Mouse (Mus musculus) mouse trophoblast stem cell (cell line): ENCODE results near the gene Srsf6.
"Not testable (repeated sequence)": the region's sequence is repeated elsewhere in the genome, so short reads cannot be mapped to it uniquely, and the experiment has no call there.

Experiments
- in situ Hi-C, 2 experiments: fragments of 300-500 bp; cut with MseI, MboI; formaldehyde crosslinking; loops; 2 replicates in 1 of 2; 3 replicates in 1 of 2; pipeline ENCODE4 v1.15.1; 2025

Gene Srsf6

DNA sequence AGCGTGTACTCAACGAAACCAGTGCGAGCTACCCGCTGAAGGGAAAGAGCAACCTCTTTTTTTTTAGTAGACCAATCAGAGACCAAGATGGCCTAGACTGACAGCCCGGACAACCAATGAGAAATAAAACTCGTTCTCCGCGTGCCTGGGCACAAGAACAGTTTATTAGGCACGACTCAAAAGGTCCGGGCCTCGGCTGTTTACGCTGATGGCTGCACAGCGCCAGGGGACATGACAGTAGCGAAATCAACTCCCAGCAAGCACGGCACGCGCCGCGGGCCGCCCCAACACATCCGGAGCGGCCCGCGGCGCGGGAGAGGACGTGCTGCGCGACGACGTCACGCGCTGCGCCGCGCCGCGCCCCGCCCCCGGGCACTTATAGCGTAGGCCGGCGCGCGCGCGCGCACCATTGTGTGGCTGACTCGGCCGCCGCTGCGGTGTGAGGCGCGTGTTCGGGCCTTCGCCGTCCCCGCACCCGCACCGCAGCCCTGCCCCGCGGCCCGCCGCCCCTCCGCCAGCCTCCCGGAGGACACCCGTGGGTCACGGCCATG is at the start of gene Srsf6:
Gene Srsf6, plus strand, starts transcription at position 406 of the 551 bp plus-strand sequence.
- in situ Hi-C loops = no loop called here

DNA sequence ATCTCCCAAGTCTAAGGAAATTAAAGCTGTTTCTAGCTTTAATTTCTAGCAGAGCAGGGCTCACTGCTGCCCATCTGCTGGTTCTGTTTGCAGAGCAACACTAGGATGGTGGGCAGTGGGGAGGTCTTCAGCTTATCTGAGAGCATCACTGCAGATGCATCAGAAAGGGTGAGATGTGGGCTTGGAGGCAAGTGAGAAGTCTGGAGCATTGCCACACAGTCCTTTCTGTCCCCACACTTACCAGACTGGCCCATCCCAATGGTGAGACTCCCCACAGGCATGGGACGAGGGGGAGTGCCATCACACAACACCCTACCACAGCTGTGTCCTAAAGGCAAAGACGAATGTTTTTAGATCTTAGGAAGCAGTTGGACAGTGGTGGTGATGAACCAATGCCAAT is 47.2 kb upstream of the Srsf6 start:
- in situ Hi-C loops = no loop called here

DNA sequence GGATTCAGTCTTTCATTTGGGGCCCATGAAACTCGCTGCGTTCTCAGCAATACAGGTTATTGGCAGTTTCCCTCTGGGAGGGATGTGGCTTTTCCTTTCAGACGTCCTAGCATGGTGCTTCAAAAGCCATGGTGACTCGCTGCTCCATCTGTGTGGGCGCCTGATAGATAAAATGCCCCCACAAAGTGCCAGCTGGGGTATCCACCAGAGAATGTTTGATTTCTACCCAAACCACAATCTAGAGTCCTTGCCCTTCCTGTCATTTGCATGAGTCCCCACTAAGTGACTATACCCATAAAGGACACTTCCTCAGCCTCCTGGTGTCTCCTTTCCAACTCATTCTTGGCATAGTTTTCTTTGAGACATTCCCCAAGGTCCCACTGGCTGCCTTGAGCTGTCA is 44.2 kb upstream of the Srsf6 start:
- in situ Hi-C loops = no loop called here

DNA sequence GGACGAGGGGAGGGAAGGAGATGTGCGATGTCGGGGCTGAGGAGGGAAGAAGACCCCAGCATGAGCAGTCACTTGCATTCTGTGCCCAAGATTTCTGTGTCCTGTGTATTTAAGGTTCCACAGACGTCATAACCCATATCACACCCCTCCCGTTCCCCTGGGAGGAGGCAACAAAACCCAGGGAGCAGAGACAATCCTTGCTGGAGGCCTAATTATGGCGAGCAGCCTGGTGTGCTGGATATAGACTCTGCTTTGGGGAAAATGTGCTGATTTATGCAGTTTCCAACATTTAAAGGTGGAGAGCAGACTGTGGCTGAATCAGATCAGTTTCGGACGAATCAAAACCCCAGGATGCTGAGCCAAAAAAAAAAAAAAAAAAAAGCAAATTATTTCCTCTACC is 42.7 kb upstream of the Srsf6 start:
- in situ Hi-C loops = no loop called here

DNA sequence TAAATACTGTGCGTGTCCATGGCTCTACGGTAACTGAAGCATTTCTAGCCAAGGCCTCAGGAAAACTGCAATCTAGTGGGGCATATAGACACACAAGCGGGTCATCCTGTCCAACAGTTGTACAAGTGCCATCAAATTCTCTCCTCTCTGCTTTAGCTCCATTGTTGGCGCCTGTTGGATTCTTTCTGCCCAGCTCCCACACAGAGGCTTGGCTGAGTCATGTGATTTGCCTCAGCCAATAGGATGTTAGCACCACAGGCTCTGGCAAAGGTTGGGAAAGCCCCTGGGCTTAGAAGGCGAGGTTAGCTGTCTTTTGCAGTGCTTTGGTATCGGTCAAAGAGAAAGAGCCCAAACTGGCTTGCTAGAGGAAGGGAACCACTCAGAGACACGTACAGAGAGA is 42.1 kb upstream of the Srsf6 start:
- in situ Hi-C loops = no loop called here

DNA sequence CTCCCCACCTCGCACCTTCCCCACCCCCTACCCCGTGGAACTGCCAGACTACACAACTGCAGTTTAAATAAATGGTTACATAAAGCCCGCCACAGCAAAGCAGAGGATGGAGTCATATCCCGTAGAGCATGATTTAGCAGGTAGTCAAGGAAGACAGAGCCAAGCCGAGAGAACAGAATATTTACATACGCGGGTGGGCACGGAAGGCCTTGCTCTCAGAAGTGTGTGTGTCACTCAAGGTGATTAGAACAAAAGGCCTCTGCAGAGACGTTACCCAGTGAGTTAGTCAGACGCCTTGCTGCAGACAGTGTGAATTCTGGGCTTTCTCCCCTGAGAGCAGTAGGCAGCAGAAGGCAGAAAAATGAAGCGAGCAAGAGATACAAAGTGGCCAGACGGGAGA is 41.6 kb upstream of the Srsf6 start:
- in situ Hi-C loops = no loop called here

DNA sequence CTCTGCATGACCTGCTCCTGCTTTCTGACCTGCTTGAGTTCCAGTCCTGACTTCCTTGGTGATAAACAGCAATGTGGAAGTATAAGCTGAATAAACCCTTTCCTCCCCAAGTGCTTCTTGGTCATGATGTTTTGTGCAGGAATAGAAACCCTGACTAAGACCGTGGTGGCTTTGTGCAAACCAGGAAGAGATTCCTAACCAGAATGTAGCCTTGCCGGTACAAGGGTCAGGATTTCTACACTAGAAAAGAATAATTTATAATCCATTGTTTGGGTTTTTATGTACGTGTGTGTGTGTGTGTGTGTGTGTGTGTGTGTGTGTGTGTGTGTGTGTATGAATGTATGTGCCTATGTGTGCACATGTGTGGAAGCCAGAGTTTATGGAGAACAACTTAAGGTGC is 38.3 kb upstream of the Srsf6 start:
- in situ Hi-C loops = not testable (repeated sequence)

DNA sequence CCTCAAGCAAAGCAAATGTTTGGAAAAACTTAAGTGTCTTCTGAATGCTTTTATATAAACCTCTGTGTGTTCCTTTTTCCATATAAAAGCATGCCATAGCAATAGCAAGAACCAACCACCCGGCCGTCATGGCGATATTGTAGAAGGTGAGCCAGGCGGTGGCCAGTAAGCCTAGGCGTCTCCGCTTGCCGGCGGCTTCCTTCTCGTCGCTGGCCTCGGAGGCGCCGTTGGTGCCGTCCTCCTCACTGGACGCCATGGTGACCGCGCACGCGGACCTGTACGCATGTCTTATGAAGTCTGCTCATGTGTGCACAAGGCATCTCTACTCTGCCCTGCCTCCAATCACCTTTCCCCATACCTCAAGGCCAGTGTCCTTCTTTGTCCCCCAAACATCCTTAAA is 32.1 kb upstream of the Srsf6 start:
- in situ Hi-C loops = not testable (repeated sequence)

DNA sequence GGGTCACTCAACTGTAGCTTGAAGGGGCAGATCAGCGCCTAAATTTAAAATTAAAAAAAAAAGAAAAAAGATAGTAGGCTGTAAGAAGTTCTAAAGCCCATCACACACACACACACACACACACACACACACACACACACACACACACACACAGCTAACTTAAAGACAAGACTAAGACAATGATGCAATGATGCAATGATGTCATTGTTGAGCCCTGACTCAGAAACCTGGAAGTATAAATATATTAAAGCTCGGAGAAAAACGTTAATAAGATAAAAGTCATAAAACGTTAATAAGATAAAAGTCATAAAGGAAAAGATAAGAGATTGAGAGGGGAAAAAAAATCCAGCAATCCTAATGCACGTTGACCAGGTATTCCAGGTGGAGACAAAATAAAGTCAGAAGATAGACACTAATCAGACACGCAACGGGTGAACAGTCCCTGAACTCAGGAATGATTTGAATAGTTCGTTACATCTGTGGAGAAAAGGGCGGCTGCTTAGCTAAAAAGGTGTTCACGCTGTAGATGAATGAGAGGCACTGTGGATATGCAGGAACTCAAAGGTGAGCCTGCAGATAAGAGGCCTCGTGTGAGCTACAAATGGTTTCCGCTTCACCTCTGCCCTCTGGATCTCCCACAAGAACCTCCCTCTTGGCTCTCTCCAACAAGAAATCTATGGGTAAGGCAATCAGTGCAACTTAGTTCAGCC is 31.3 kb upstream of the Srsf6 start:
- in situ Hi-C loops = no loop called here

DNA sequence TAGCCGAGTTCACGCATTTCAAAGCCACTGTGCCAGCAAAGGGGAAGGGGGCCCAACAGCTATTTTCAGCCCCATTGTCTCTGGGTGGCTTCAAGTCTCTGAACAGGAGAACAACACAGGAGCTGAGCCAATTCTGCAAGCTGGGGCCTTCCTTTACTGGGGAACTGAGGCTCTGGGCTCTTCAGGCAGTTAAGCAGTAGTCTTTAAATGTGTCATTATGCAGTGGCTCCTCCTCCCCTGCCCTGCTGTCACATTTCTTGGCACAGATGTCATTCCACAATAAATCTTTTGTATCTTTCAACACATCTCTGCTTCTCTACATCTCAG is 30.8 kb upstream of the Srsf6 start:
- in situ Hi-C loops = no loop called here

DNA sequence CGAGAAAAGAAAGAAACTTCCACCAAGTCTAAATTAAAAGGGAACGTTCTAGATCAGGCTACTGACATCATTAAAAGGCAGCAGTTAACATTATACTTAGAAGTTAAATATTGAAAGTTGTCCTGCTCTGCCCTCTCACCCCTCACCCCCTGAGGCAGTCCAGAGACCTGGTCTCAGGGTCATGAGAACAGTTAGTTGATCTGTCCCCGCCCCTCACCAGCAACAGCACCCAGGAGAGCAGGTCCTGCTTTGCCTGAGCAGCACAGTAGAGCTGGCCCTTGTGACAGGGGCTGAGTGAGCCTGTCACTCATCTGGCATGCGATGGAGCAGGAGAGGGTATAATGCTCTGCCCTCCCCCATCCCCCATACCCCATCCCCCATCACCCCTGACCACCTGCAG is 25.4 kb upstream of the Srsf6 start:
- in situ Hi-C loops = no loop called here

DNA sequence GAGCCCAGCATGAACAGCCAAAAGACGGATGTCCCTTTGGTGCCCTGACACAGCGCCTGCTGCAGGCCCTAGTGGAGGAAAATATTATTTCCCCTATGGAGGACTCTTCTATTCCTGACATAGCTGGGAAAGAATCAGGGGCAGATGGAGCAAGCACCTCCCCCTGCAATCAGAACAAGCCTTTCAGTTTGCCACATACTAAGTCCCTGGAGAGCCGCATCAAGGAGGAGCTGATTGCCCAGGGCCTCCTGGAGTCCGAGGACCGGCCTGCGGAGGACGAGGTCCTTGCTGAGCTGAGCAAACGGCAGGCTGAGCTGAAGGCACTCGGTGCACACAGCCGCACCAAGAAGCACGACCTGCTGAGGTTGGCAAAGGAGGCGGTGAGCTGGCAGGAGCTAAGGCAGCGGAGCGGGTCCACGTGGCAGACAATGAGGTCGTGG is 23.3 kb upstream of the Srsf6 start:
- in situ Hi-C loops = no loop called here

DNA sequence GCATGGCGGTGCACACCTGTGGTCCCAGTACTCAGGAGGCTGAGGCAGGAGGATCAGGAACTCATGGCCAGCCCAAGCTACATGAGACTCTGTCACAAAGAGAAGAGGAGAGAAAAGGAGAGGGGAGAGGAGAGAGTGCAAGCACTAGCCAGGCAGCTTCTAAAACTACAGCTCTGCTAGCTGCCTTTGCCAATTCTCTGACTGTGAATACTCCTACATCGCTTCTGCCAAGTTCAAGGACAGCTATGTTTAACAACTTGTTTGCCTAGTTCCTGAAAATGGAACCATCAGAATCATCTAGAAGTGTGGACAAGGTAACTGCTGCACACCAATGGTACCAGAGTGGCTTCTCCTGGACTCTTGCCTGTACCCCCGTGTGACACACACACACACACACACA is 17.3 kb upstream of the Srsf6 start:
- in situ Hi-C loops = no loop called here

DNA sequence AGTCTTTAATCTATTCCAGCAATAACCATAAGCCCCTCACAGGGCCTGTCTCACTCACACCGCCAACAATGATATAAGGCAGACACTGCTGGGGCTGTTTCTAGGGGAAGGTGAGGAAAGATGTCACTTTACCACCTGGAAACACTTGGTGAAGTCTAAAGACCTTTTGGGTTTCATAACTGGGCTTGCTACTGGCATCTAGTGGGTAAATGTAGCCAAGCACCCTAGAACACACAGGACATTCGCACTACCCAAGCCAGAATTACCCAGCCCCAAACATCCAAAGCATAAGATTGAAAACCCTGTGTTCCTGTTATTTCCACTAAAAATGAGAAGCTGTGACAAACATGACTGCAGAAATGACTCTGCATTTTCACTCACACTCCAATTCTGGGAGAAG is 16.8 kb upstream of the Srsf6 start:
- in situ Hi-C loops = no loop called here

DNA sequence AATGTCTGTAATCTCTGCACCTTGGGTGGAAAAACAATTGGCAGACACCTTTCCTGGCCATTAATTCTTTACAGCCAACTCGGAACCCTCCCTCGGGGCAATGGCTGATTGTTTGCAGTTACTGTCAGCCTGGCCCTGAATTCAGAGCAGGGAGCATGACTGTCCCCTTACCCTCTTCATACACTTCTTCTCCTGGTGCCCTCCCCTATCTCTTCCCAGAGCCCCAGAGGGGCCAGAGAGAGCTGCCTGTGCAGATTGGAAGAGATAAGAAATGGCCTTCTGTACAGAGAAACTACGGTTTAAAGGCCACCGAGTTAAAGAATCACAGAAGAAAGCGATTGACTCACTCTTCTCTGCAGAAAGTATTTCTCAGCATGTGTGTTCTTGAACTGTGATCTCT is 11.4 kb upstream of the Srsf6 start:
- in situ Hi-C loops = loop anchor here in 1 of 2 experiments (10.0 kb wide), 1 partner anchor 85 kb away; no protein-coding TSS in a partner anchor

DNA sequence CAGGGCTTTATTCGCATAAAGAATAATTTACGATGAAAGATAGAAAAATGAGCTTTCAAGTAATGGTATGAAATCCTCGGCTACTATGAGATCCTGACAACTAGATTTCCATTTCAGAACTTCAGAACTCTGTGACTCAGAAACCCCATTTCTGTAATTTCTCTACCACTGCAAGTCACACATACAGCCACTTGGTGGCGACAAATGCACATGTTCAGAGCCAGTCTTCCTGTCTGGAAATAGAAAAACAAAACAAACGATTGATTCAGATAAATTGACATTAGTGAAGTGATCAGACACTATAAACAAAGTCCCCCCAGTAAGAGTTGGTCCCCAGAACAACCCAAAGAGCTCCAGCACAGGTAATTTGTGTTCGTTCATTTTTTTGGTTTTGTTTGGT is 9.1 kb upstream of the Srsf6 start:
- in situ Hi-C loops = loop anchor here in 1 of 2 experiments (10.0 kb wide), 1 partner anchor 83 kb away; no protein-coding TSS in a partner anchor

DNA sequence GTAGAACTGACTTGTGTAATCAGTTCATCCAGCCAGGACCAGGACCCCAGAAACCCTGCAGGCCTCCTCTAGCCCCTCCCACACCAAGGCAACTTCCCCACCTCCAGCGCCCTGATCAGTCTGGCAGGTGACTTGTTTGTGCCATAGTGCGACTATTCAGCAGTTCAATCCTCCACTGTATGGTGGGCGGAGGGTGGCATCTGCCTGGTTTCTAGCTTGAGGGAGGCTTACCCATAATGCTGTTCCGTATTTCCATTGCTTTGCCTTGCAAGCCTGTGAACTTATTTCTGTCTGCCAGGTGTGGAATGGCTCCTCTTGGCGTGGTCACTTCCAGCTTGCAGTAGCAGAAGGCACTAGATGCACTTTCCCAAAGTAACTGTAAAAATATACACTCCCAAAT is 8.5 kb upstream of the Srsf6 start:
- in situ Hi-C loops = loop anchor here in 1 of 2 experiments (10.0 kb wide), 1 partner anchor 82 kb away; no protein-coding TSS in a partner anchor

DNA sequence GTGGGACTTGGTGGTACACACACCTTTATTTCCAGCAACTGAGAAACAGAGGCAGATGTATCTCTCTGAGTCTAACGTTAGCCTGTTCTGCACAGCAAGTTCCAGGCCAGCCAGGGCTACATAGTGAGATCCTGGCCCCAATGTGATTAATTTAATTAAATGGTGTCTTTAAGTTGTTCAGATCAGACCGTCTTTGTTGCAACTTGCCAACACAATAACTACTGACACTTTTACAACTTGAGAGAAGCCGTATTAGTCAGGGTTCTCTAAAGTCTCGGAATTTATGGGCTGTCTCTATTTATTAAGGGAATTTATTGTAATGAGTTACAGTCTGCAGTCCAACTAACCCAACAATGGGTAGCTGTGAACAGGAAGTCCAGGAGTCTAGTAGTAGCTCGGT is 7.2 kb upstream of the Srsf6 start:
- in situ Hi-C loops = loop anchor here in 1 of 2 experiments (10.0 kb wide), 1 partner anchor 81 kb away; no protein-coding TSS in a partner anchor

DNA sequence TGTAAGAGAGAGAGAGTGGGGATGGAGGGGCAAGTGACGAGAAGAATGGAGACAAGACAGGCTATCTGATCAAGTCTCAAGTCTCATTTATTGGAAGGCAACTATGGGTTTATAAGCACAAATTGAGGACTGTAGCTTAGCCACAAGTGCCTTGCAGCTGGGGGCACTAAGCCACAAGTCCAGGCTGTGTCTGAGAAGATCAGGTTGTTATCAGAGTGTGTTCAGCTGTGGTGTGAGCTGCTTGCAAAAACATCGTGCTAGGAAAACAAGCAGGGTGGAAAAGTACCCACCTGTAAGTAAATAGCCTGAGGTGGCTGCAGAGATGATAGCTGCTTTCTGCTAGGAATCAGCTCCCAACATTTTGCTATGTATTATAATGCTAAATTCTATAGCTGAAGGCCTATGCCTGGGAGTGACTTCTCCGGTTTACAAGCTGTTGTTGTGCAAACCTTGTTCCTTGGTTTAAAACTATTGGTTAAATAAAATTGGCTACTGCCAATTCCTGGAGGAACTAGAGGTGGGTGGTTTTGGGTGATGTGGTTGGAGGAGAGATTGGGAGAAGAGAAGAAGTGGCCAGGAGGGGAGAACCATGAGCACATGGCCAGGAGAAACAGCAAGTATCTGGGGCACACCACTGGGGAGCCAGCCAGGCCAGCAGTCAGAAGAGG is 3.3 kb upstream of the Srsf6 start:
- in situ Hi-C loops = loop anchor here in 1 of 2 experiments (10.0 kb wide), 1 partner anchor 77 kb away; no protein-coding TSS in a partner anchor

DNA sequence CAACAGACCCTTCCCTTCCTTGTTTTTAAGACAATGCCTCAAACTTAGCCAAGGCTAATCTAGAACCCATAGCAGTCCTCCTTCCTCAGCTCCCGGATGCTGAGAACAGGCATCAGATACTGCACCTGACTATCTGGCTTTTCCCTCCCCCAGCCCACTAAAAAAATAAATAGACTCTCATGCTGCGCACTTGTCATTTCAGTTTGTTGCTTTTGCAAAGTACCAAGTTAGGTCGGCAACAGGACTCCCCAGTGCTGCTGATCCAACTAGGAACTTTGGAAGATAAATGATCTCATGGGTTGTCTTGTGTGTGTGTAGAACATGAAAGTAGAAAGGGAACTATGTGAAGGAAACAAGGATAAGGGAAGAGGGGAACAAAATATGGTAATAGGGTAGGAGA is 1.6 kb upstream of the Srsf6 start:
- in situ Hi-C loops = loop anchor here in 1 of 2 experiments (10.0 kb wide), 1 partner anchor 75 kb away; no protein-coding TSS in a partner anchor

DNA sequence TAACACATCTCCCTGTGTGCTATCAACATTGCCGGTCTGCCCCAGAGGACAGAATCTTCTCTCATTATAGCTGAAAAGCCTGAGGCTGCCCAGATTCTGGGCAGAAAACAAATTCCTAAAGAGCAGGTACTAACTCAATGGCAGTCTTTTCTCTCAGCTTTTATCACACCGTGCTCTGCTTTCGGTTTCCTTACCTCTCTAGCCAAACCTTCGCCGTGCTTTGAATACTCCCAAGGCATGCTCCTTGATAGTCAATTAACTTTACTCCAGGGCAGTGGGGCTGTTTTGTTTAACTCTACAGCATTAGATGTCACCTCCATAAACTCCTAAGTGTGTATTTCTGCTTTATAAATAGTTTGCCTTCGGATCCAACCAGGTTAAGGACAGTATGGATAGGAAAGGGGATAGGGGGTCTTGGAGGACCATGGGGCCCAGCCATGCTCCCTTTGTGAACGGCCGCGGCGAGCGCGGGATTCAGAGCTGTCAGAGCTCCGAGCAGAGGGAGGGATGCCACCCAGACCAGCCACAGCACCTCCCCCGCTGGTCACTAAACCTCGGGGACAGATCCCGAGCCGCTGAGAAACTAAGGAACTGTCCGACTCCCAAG is 709 bp upstream of the Srsf6 start:
- in situ Hi-C loops = no loop called here
